Mouse (Mus musculus): ENCODE data around the gene Prl2c5.
"Not testable (repeated sequence)": the region's sequence is repeated elsewhere in the genome, so short reads cannot be mapped to it uniquely, and the experiment has no call there.

- not testable (repeated sequence) for TF ChIP-seq BHLHE40 (IDR thresholded peaks at IDR 0.05; ENCODE audit: borderline replicate concordance, low read depth, low read length); POLR2A (IDR thresholded peaks at IDR 0.05; ENCODE audit: control insufficient read depth in 1 of 2, insufficient read depth in 1 of 2, low read depth in 1 of 2, low read length in 2 of 2, poor library complexity in 1 of 2); MAZ (IDR thresholded peaks at IDR 0.05; ENCODE audit: low read depth, low read length); TAL1 (IDR thresholded peaks at IDR 0.05; ENCODE audit: low read length); ZMIZ1 (IDR thresholded peaks at IDR 0.05; ENCODE audit: low read depth, low read length); KAT2A (conservative IDR thresholded peaks at IDR 0.05; ENCODE audit: low read depth, low read length); SMC3 (IDR thresholded peaks at IDR 0.05; ENCODE audit: low read depth, low read length); CTCF (IDR thresholded peaks at IDR 0.05 in 2 of 3, conservative IDR thresholded peaks at IDR 0.05 in 1 of 3; ENCODE audit: control insufficient read depth in 1 of 3, insufficient read depth in 1 of 3, low read depth in 2 of 3, low read length in 3 of 3, poor library complexity in 1 of 3, severe bottlenecking in 1 of 3); MEF2A (IDR thresholded peaks at IDR 0.05; ENCODE audit: extremely low read depth, insufficient replicate concordance, low read depth, low read length, poor library complexity, severe bottlenecking); ELF1 (IDR thresholded peaks at IDR 0.05; ENCODE audit: low read depth, low read length)
Measured at GRCm38 (mm10) chr13:13173616-13174136, 8.8 kb upstream of the Prl2c5 start.

Measured in MEL (cell line).